Mouse (Mus musculus) Muller cell, postnatal 12 days (primary cell): ENCODE data around the gene Skap1.

ENCODE experiments used
- DNase-seq: peaks from one replicate; pipeline ENCODE4 v3.0.0-alpha.2; 2015; ENCODE audit errors: inconsistent ontology term

Skap1 gene

DNA sequence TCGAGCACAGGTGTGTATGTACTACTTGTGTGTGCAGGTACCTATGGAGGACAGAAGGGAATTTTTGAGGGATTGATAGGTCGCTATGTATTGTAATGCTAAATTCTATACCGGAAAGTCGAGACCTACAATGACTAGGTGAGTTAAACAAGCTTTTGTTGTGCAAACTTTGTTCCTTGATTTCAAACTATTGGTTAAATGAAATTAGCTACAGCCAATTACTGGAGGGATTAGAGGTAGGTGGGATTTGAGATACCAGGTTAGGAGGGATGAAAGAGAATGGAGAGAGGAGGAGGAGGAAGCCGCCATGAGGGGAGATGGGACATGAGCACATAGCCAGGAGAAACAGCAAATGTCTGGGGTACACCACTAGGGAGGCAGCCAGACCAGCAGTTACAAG, 315.9 kb downstream of the Skap1 start:
- no peak for DNase-seq

DNA sequence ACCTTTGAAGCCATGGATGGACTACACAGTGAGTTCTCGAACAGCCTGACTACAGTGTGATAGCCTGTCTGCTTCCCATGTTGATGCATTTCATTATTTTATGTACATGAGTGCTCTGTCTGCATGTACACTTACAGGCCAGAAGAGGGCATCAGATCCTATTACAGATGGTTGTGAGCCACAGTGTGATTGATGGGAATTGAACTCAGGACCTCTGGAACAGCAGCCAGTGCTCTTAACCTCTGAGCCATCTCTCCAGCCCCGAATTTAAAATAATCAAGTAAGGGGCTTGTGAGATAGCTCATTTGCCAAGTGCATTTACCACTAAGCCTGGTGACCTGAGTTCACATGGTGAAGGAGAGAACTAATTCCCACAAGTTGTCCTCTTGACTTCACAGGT, 317.0 kb downstream of the Skap1 start:
- DNase-seq: no peak

DNA sequence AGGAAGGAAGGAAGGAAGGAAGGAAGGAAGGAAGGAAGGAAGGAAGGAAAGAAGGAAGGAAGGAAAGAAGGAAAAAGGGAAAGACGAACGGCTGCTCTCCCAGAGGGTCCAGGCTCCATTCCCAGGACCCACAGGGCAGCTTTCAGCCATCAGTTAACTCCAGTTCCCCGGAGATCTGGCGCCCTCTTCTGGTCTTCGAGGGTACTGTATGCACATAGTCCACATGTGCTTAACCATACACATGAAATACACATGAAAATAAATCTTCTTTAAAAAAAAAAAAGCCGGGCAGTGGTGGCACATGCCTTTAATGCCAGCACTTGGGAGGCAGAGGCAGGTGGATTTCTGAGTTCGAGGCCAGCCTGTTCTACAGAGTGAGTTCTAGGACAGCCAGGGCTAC, 320.5 kb downstream of the Skap1 start:
- peak; percentile 34 for DNase-seq

DNA sequence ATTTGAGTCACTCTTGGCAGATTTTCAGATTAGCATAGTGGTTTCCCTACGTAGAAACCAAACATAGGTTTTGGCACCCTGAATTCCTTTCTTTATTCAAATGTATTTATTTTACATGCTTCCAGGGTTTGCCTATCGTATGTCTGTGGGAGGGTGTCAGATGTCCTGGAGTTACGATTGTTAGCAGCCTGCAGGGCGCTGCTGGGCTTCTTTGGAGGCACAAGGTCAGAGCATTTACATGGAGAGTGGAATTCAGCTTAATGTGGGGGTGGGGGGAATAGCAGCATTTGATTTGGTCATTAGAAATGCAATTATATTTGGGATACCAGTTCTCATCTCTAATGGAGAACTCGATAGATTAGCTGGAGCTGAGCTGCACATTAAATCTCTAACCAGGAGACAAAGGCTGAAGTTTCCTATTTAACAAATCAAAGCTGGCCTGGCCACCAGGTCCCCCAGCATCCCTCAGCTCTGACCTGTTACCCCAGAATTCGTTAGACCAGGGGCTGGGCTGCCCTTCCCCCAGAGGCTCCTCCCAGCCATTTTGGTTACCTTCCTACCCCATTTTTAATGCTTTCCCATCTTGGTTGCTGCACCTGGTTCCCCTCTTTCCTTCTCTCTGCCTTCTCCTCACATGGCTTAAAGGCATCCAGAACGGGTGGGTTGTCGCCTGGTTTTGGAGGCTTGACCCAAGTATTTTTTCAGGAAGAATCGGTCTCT, 322.5 kb downstream of the Skap1 start:
- DNase-seq: no peak

DNA sequence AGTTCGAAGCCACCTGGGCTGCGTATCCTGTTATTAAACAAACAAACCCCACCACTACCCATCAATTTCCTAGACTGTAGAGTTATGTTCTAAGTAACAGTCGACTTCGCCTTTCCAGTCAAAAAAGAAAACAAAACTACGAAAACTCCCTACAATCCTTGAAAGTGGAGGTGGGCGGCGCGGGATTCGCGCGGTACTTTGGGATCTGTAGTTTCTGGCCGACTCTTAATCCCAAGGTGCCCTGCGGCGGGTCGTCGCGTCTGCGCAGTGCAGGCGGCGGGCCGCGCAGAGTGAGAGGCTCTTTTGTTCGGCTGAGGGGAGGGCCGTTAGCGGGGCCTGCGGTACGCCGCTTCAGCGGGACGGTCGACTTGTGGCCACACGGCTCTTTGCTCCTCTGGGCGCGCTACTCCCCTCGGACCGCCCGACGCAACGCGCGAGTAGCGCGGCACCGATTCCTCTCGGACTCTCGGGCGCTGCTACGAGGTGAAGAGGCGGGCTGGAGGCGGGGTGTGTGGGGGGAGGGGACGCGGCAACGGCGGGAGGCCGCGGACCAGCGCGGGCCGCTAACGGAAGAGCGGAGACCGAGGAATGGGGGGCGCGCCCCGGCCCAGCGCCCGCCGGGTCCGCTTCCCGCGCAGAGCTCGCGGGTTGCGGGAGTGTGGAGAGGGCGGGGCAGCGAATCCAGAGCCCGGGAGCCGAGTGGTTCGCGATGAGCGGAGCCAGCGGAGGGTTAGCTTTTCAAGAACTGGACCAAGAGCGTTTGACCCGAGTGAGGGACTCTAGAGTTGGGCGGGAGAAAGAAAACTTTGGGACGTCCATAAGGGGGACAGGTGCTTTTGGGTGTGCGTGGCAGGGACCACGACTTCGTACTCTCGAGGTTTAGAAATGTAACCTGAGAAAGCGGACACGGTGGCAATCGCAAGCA, 324.7 kb downstream of the Skap1 start, which contains the start of gene Cbx1:
Gene Cbx1, plus strand, starts transcription at position 257 of the 925 bp plus-strand sequence.
- DNase-seq: peak; percentile 96

DNA sequence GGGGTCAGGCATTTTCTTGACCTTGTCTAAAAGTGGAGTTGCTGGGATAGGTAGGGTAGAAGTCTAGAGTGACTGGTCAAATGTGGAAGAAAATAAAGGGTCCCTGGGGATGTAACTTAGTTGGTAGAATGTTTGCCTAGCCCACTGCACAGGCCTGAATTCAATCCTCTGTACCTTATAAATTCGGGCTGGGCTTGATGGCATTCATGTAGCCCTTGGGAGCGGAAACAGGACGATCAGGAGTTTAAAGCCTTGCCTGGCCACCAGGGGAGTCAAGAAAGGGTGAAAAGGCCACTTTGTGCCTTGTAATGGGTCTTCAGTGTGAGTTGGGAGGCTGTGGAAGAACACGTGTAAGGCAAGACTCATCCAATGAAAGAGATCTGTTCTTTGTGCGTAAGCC, 325.6 kb downstream of the Skap1 start:
- peak; percentile 17 for DNase-seq

DNA sequence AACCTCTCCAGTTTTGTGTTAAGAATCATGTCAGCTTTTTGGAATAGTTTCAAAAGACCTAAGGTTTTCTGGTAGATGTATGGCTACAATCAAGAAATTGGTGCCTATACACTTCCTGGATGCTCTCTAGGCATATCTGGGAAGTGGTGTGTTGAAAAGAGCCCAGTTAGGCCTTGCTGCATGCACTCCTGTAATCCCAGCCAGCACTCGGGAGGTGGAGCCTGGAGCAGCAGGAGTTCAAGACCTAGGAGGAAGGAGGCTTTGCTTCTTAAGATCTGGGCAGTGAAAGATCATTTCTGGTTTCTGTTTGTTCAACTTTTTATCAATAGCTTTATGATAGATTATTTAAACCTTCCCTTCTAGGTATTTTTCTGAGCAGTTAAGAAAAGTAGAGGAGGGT, 326.3 kb downstream of the Skap1 start:
- DNase-seq: no peak

DNA sequence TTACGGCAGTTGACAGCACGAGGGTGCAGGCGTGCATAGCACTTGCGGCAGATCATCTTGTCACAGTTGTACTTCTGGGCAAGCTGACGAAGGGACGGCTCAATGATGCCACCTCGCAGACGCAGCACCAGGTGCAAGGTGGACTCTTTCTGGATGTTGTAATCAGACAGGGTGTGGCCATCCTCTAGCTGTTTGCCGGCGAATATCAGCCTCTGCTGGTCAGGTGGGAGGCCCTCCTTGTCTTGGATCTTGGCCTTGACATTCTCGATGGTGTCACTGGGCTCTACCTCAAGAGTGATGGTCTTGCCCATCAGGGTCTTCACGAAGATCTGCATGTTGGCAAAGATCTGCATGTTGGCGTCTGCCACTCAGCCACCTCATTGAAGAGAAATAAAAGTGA, 331.1 kb downstream of the Skap1 start:
- no peak for DNase-seq

DNA sequence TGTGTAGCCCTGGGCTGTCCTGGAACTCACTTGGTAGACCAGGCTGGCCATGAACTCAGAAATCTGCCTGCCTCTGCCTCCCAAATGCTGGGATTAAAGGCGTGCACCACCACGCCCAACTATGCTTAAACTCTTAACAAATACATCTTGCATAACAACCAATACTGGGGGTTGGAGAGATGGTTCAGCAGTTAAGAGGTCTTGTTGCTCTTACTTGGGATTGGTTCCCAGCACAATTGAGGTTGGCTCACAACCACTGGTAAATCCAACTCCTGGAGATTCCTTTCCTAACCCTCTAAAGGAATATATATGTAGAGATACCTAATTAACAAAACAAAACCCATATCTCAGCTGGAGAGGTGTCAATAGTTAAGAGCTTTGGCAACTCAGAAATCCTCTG, 331.7 kb downstream of the Skap1 start:
- DNase-seq: no peak

DNA sequence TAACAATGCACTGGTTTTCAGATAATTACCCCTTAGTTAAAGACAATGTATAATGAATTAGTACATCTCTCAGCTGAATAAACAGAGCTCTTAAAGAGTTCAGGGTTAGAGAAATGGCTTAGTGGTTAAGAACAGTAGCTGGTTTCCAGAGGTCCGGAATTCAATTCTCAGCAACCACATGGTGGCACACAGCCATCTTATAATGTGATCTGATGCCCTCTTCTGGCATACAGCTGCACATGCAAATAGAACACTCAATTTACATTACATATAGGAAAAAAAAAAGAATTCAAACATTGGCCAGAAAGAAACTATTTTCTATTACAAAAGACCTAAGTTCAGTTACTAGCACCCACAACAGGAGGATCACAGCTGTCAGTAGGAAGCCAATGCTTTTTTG, 332.2 kb downstream of the Skap1 start:
- DNase-seq: no peak

DNA sequence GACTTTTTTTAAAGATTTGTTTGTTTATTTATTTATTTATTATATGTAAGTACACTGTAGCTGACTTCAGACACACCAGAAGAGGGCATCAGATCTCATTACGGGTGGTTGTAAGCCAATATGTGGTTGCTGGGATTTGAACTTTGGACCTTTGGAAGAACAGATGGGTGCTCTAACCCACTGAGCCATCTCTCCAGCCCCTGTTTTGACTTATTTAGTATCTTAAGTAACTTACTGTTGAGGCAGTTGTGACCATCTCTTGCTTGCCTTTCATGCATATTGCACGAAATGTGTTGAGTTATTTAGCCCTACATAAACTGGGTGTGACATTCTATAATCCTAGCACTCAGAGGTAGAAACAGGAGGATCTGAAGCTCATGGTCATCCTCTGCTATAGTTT, 335.1 kb downstream of the Skap1 start:
- no peak for DNase-seq

DNA sequence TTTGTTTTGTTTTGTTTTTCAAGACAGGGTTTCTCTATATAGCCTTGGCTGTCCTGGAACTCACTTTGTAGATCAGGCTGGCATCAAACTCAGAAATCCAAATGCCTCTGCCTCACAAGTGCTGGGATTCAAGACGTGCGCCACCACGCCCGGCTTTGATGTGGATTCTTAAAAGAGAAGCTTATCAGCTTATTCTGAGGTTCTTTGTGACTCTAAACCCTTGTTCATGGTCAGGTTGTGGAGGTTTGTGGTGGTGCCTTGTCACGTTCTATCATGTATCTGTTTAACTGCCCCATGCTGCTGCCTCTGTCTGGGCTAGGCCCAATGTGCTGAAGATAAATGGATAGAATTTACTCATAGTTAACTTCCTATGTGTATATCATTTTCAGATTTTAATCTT, 341.2 kb downstream of the Skap1 start:
- no peak for DNase-seq

DNA sequence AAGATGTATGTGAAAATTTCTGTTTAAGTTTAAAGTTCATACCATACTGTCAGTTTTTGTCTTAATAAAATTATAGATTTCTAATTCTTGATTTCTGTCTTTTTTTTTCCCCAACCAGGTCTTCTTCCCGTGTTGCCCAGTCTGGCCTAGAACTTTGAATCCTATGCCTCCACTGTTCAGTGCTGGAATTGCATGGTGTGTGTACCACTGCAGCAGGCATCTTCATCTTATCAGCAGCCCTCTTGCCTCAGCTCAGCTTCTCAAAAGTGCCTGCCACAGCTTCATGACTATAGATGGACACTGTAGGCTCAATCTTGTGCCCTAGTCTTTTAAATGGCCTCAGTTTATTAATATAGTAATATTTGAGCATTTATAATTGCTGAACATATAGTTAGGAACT, 343.7 kb downstream of the Skap1 start:
- no peak for DNase-seq
